Mouse (Mus musculus): Measurements from ENCODE around the gene Rnf43.

The Rnf43 gene

DNA sequence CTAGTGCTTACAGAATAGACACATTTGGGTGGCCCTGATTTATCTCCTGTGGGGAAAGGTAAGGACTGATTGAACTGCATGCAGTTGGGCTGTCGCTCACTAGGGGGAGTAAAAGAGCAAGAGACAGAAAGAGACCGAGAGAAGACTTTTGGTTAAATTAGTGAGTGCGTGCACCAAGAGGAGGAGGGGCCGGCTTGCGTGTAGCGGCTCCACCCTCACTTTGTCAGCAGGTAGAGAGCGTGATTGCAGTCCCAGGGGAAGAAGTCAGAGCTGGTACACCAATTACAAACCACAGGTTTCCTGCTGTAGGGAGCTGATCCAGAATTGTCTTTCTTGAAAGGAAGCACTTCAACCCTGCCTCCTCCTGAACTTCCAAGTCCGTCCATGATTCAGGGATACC lies at the start of gene Rnf43:
Rnf43 (plus strand) TSS at position 316 of the 400 bp plus-strand sequence.
- peak; percentile 87 for DNase-seq (ENCODE audit: low spot score)

- no peak for DNase-seq (ENCODE audit: low spot score)
These were observed 48.5 kb upstream of the Rnf43 start for GRCm38 (mm10) chr11:87613972-87614371.

- no peak for DNase-seq (ENCODE audit: low spot score)
These were observed 47.0 kb upstream of the Rnf43 start for GRCm38 (mm10) chr11:87615551-87615950.

DNA sequence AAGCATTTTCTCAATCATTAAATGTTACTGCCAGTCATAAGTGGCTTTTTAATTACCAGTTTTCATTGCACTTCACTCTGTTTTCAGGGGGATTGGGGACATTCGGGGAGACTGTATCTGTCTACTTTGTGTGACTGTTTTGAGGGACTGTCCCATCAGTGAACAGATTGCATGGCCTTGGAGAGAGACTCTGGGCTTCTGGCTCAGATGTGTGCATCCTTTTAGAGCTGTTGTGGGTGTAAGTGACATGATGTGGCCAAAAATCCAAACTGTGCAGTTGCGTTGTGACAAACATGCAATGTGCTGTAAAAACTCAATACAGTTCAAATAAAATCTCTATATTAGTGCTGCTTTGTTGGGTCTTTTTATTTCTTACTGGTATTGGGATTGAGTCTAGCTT lies 46.6 kb upstream of the Rnf43 start:
- DNase-seq (ENCODE audit: low spot score): no peak

- no peak for DNase-seq (ENCODE audit: low spot score)
These were observed 45.6 kb upstream of the Rnf43 start, which contains the start of gene Hsf5 for GRCm38 (mm10) chr11:87616790-87617474. Gene Hsf5, plus strand, starts transcription at chr11:87617164.

DNA sequence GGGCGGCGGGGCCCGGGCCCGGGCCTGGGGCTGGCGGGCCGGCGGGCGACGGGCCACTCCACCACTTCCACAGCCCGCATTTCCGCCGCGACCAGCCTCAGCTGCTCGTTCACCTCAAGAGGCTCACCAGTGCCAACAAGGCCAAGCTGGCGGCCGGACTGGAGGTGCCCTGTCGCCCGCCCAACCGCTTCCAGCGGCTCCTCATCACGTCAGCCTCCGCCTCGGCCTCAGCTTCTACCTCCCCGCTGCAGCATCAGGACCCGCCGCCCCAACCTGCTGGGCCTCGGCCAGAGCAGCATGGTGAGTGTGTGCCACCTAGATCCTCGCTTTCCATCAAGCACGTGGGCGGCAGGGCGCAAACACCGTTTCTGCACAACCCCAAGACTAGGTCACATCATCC lies 44.9 kb upstream of the Rnf43 start:
- DNase-seq (ENCODE audit: low spot score): no peak

GRCm38 (mm10) chr11:87623160-87623559 lies 39.4 kb upstream of the Rnf43 start:
- no peak for DNase-seq (ENCODE audit: low spot score)

DNA sequence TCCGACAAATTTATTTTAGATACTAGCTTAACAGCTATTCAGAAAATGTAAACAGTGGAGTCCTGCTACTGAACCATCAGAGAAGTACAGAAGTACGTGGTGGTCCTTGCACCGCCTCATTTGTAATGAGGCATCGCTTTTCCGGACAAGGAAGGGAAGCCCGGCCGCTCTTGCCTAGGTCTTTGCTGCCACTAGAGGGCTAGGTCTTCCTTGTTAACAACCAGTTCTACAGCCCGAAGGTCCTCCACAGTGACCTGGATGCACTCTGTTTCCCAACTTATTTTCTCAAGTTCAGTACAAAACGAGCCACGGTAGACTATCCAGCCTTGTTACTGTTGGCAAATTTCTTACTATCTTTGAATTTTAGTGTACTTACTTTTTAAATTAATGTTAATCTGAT lies 32.7 kb upstream of the Rnf43 start:
- DNase-seq (ENCODE audit: low spot score): peak; percentile 37

DNA sequence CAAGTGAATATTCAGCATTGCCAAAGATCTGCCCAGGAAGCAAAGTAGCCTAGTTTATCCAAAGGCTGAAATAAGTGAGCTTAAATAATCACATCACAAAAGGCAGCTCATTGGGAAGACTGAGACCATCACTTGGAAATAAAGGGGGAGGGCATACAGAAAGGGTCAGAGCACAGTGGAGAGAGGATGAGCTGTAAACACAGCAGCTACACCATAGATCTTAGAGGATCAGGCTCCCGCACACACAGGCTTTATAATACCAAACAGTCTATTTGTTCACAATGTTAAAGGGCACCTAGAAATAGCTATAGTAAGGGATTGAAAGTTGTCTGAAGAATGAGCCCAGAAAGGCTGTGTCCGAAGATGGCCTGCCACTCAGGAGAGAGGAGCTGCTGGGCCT lies 23.7 kb upstream of the Rnf43 start:
- DNase-seq (ENCODE audit: low spot score): peak; percentile 16

DNA sequence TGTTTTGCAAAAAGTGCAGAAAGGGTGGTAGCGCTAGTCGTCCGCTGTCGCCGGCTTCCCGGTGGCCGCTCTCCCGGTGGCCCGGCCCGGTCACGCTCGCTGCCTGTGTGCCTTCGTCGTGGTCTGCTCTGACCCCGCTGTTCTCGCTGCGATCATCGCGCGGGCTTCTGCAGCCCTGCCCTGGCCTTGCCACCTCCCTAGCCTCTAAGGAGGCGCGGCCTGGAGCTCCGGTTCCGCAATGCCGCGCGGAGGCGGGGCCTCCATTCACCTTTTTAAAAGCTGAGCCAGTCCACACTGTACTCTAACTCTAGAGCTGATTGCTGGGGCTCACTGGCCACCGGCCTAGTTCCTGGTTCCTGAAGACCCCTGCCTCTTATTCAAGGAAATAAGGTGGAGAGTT lies 23.3 kb upstream of the Rnf43 start:
- DNase-seq (ENCODE audit: low spot score): peak; percentile 68

DNA sequence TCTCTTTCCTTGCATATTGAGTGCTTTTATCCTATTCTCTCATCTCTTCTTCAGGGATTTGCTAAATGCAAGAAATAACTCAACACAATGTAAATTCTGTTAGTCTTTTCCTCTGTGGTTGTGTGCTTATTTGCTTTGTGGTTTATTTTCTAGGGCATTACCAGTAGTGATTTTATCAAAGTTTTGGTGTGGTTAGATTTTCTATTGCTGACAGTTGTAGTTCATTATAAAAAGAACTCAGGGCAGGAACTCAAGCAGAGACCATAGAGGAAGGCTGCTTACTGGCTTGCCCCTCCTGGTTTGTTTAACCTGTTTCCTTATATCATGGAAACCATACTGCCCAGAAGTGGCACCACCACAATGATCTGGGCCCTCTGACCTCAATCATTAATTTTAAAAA lies 19.7 kb upstream of the Rnf43 start:
- DNase-seq (ENCODE audit: low spot score): no peak

- no peak for DNase-seq (ENCODE audit: low spot score)
These were observed 7.8 kb upstream of the Rnf43 start for GRCm38 (mm10) chr11:87654693-87655092.

DNA sequence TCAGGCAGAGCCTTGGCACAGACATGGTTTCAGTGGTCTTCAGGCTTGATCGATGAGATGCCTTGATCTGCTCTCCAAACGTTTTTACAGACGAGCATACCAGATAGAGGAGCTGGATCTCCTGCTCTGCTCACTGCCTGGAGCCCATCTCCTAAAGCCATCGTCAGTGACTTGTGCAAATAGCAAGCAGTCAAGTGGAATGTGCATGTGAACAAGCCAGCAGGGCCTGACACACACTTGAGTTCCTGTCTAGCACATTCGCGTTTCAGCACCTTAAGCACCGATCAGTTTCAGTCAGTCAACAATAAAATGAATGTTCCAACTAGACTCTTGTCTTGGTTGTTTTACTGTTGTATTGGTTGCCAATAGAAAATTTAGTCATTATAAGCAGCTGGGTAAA lies 3.3 kb upstream of the Rnf43 start:
- no peak for DNase-seq (ENCODE audit: low spot score)

- no peak for DNase-seq (ENCODE audit: low spot score)
These were observed 300 bp downstream of the Rnf43 start for GRCm38 (mm10) chr11:87662822-87663221.

GRCm38 (mm10) chr11:87663948-87664347 lies 1.4 kb downstream of the Rnf43 start:
- no peak for DNase-seq (ENCODE audit: low spot score)

DNA sequence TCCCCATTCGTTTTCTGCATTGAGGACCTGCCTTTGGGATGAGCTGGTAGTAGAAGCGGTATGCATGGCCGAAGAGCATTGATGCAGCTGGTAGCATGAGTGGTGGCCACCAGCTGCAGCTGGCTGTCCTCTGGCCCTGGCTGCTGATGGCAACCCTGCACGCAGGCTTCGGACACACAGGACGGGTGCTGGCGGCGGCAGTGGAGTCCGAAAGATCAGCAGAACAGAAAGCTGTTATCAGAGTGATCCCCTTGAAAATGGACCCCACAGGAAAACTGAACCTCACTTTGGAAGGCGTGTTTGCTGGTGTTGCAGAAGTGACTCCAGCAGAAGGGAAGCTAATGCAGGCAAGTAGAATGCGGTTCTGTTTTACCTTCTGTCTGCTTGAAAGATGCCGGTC lies 2.0 kb downstream of the Rnf43 start:
- no peak for DNase-seq (ENCODE audit: low spot score)

DNA sequence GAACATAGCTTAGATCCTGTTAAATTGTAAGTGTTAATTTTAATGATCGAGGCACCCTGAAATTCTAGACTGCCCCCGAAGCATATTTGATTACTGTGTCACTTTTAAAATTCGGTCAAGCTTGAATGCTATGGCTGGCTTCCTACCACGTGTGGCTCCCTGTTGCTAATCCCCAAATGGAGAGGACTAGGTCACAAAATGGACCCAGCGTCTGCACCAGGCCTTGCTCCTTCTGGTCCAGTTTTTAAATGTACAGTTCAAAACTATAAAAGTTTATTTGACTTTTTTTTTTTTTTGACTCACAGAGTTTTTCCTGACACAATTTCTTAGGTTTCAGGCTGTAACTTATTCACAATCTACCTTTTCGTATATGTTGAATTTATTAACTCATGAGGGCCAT lies 2.7 kb downstream of the Rnf43 start:
- DNase-seq (ENCODE audit: low spot score): no peak

- DNase-seq (ENCODE audit: low spot score): no peak
These were observed 3.1 kb downstream of the Rnf43 start for GRCm38 (mm10) chr11:87665658-87666057.

DNA sequence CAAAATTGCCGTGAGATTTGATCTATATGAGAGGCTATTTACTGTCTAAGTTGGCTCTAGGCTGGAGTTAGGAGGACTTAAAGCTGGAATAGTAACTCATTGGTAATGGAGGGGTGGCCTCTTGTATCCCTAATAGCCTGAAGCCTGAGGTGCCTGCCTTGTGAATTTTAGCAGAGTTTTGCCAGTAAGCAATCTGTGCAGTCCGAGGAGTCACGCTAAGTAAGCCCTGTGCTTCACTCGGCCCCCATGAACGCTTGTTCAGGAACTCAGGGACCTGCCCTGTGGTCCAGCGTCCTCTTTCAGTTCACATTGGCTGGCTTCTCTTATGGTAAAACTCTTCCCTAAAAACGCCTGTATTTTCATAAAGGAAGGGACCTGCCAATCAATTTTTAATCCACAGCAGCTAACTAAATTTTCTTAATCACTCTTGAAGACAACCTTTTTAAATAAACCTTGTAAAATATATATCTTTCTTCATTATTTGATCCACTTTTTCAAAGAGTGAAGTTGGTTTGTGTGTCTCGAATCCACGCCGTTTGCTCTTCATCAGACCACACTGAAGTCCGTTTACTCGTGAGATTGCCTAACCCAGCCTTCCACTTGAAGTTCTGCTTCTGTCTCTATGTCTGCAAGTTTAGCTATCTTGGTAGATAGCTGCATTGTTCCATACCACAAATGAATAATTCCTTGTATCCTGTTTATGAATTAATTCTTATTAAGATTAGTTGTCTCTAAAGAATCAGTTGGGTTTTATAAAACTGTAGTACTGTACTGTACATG lies 3.9 kb downstream of the Rnf43 start:
- no peak for DNase-seq (ENCODE audit: low spot score)

DNA sequence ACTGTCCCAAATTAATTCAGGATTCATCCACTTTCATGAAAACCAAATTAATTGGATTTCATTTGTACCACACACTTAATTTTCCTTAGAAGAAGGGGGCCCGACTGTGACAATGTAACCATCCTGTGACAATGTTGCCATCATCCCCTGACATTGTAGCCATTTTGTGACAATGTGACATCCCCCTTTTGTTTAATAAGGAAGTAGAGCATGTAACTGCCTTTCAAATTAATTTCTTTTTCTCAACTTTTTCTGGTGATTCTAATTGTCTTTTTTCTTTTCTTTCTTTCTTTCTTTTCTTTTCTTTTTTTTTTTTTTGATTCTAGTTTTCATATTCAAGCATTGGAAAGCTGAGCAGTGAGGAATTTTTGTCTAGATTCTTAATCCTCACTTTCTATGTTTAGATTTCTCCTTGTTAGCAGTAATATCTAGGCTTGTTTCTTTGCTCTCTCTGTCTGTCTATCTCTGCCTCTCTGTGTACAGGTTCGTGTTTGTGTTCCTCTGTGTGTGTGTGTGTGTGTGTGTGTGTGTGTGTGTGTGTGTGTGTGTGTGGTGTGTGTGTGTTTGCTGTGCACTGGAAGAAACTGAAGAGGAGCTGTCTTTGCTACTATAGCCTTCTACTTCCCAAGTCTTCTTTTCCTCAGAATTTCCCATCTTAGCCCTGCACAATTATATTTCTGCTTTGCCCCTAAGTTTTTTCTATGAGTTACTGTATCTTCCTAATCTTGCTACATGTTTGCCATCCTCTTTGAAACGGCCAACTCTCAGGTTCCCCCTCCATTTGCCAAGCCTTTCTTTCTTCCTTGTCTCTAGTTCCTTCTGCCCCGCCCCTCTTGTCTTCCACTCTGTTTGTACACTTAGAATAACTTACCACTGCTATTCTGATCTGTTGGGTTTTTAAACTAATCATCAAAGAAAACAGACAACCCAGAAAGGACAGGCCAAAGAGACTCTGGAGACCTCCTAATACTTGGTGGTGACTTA lies 4.9 kb downstream of the Rnf43 start:
- no peak for DNase-seq (ENCODE audit: low spot score)

- DNase-seq (ENCODE audit: low spot score): no peak
These were observed 10.8 kb downstream of the Rnf43 start for GRCm38 (mm10) chr11:87673282-87673681.

- DNase-seq (ENCODE audit: low spot score): no peak
These were observed 13.1 kb downstream of the Rnf43 start for GRCm38 (mm10) chr11:87675606-87676005.

All from c-Kit-positive CD71-positive TER-119-positive erythroid progenitor cells, embryonic 14.5 days (primary cell).